Mouse (Mus musculus) liver, embryonic 14 days (tissue): ENCODE measurements around the gene Arhgef5. TPM values are rescaled to one million over a fixed set of nuclear protein-coding genes. Genes with fewer than 3 reads are reported as not detected.

Source experiments
- polyA plus RNA-seq: library from polyadenylated mRNA; depleted of rRNA; stranded (reverse); fragments of >200 nt; gene quantifications from 2 replicates; pipeline ENCODE4 v1.2.3, GENCODE M21; 2012; rRNA removed

The Arhgef5 gene
- 2.4 and 2.5 TPM in 2 replicates for polyA plus RNA-seq

DNA sequence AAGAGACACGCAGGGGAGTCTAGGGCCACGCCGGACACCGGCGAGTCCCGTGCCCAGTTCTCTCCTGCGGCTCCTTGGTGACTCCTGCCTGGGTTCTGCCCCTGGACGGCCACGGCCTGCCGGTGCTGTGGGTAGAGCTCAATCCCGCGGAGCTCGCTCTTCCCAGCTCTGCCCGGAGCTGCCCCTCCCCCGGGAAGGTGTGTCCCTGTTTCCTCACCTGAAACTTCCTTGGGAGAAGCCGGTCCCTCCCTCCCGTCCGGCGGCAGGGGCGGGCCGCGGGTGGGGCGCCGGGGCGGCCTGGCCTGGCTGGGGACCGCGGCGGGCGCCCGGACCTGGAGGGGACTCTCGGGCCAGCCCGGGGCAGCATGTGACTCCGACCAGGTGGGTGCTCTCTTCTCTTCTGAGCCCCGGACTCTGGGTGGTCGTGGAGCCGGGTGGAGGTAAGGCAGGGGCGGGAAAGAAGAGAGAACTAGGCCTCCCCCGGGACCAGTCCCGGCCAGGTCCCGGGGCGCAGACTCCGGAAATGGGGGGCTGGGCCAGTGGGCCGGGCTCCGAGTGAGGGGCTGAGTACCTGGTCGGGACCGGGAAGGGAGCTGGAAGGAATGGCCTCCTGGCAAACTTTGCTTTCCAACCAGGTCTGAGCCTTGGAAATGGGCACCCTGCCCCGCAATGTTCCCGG lies at the start of gene Arhgef5:
Arhgef5 (plus strand) TSS at position 220 of the 679 bp plus-strand sequence.

DNA sequence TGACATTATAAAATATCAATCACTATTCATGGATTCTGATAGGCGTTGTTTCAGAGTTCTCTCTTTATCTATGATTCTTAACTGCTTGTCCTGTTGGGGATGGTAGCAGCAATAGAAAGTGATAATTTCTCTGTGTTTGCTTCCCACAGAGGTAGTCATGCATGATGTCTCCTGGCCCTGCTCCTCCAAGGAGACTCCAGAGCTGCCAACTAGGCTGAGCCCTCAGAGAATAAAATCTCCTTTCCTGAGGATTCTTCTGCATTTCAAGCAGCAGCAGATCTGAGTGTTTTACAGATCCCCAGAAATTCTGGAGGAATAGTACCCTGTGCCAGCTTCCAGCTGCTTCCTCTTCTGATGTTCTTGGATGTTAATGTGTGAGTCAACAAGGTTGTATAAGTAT lies 34.1 kb upstream of the Arhgef5 start, which contains the start of gene Olfr47:
Olfr47 (plus strand) TSS at position 275 of the 400 bp plus-strand sequence.

DNA sequence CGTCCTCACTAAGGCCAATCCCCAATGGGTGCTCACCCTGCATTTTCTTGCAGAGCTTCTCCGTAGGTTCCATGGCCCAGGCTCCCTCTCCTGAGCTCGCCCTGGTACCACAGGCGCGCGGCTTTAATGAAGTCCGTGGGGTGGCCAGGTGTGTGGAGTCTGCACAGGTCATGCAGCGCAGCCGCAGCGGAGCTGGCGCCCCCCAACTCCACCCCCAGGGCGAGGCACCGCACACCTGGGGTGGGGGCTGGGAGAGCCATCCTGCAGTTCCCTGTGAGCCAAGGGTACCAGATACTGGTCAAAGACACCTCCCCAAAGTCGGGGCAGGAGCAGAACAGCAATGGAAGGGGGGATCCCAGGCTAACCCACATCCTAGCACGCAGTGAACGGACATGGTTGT lies 44.1 kb downstream of the Arhgef5 start, which contains the start of gene Nobox:
Nobox (minus strand) TSS at position 101 of the 400 bp plus-strand sequence.

Other genes starting within 250 kb of the Arhgef5 start
- gene Olfr441, start 159.2 kb upstream of the Arhgef5 start, polyA plus RNA-seq, result not detected in 2 replicates
- gene Olfr237-ps1, start 119.0 kb upstream of the Arhgef5 start, polyA plus RNA-seq, result not detected in 2 replicates
- gene Olfr437, start 102.3 kb upstream of the Arhgef5 start, polyA plus RNA-seq, result not detected in 2 replicates
- gene Olfr13, start 93.4 kb upstream of the Arhgef5 start, polyA plus RNA-seq, result not detected in 2 replicates
- not detected in 2 replicates for gene Olfr435, start 68.4 kb upstream of the Arhgef5 start, polyA plus RNA-seq
- not detected in 2 replicates for gene Olfr434, start 52.6 kb upstream of the Arhgef5 start, polyA plus RNA-seq
- not detected in 2 replicates for gene Olfr47, start 34.1 kb upstream of the Arhgef5 start, polyA plus RNA-seq
- 0.05 TPM in 1 of 2 replicates, not detected in the other for gene Nobox, start 44.0 kb downstream of the Arhgef5 start, polyA plus RNA-seq